Mouse (Mus musculus) Muller cell, postnatal 12 days (primary cell): ENCODE results near the gene Cog4.
A peak's percentile ranks its signal among the peaks of the same experiment; 100 is the strongest.
"Not testable (repeated sequence)": the region's sequence is repeated elsewhere in the genome, so short reads cannot be mapped to it uniquely, and the experiment has no call there.

Experiments used
- DNase-seq: peaks from one replicate; pipeline ENCODE4 v3.0.0-alpha.2; 2015; ENCODE audit errors: inconsistent ontology term

Cog4 gene

DNA sequence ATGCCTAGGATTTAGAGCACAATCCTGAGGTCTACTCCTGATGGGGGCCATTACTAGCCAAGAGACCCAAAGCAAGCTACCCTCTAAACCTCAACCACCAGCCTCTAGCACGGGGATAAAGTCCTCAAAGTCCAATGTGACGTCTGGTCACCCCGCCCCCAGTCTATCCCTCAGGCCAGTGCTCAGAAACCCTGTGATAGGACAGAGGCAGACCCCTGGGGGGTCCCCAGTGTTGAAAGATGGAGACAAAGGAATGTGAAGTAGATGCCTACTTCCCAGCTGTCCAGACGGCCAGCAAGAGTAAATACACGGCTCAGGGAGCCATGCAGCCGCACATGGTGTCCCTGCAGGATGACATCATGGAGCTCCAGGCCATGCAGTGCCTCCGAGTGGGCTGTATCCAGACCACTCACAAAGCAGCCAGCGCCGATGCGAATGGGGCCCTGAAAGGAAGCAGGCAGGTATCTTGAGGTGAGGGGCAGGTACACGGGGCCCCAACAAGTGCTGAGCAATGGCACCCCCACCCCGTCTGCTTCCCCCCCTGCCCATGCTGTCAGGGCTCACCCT, 43.6 kb downstream of the Cog4 start:
- no peak for DNase-seq

DNA sequence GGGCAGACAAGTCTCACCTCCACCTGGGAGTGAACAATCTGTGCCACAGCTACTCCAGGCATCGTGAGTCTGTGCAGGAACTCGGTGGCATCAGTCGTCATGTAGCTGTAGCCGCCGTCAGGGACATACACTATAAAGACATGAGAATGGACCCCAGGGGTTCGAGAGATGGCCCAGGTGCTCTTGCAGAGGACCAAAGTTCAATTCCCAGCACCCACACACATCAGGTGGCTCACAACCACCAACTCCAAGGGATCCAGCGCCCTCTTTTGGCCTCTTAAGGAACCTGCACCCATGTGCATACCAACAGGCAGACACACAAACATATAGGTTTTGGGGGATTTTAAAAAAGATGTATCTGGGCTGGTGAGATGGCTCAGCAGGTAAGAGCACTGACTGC, 45.6 kb downstream of the Cog4 start:
- no peak for DNase-seq

DNA sequence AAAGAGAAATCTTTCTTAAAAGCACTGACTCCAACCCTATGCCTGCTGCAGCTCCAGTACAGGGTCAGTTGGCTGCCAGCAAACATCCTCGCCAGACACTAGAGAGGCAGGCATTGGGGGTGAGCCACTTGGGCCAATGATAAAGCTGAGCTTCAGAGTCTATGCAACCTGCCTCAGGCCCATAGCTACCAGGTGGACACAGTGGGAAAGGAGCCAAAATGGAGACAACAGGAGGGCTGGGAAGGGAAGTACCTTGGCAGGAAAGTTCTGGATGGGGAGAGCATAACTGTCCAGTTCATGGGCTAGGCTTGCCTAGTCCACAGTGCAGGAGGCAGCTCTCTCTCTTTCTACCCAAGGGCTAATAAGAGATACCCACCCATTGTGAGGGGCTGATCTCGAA, 46.5 kb downstream of the Cog4 start:
- DNase-seq = no peak

DNA sequence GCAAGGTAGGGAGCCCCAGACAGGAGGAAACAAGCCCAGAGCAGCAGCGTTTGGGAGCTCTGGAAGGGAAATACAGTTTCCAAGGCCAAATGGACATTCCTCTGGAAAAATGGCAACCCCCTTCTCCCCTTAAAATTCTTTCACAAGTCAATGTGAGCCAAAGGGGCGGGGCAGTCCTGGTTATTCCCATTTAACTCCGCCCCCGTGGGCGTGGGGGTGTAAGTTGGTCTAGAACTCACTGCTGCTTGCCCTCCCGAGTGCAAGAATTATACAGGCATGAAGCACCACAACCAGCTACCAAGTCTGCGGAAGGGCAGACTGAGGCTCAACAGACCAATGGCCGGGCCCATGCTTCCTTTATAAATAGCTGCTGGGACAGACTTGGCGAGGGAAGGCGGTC, 48.5 kb downstream of the Cog4 start:
- DNase-seq = no peak

DNA sequence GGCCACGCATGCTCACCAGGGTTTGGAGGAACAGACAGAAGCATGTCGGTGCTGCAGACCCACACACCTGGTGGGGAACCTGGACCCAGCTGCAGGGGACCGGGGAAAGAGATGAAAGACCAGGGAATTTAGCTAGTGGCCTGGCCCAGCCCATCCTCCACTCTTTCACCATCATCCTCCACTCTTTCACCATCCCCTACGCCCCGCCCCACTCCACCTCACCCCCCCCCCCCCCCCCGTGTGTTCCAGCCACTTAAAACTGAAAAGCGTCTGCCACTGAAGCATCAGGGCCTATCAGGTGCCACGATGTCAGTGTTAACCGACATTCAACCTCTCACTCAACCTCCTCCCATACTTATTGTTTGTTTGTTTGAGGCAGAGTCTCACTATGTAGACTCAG, 48.9 kb downstream of the Cog4 start:
- no peak for DNase-seq

DNA sequence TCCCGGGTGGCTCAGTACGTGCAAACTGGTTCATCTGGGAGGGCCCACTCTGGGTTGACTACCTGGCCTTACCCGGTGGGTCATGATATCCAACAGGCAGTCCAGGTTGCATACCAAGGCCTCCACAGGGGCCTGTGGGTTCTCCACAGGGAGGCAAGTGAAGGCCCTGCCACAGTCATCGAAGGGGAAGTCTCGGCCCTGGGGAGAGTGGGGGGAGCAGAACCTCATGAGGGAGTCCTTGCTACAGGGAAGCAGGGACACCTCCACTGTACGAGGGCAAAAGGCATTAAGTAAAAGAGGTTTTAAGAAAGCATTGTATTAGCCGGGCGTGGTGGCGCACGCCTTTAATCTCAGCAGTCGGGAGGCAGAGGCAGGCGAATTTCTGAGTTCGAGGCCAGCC, 49.4 kb downstream of the Cog4 start:
- no peak for DNase-seq

DNA sequence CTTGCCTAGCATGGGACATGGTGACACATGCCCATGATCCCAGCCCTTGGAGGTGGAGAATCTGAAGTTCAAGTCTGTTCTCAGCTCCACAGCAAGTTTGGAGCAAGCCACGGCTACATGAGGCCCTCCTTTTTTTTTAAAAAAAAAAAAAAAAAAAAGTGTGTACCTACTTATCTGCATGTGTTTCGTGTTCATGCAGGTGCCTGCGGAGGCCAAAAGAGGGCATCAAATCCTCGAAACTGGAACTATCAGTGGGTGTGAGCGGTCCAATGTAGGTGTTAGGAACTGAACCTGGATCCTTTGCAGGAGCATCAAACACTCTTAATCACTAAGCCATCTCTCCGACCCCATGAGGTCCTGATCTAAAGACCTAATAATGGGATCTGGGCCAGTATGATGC, 51.1 kb downstream of the Cog4 start:
- DNase-seq = no peak

DNA sequence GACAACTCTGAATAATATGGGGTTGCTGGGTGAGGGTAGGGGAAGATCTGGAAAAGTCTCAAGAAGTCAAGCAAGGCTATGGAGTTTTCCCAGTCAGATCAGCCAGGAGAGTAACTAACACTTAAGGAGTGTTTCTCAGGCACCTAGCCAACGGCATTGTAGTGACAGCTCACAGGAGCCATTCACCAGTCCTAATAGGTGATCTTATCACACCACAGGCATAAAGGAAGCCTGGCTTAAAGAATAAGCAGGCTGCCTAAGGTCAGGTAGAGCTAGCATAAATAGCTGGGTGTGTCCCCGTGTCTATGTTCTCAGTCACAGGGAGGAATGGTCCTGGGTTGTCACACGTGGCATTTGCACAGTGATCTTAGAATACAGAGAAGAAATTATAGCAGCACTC, 54.7 kb downstream of the Cog4 start:
- no peak for DNase-seq

DNA sequence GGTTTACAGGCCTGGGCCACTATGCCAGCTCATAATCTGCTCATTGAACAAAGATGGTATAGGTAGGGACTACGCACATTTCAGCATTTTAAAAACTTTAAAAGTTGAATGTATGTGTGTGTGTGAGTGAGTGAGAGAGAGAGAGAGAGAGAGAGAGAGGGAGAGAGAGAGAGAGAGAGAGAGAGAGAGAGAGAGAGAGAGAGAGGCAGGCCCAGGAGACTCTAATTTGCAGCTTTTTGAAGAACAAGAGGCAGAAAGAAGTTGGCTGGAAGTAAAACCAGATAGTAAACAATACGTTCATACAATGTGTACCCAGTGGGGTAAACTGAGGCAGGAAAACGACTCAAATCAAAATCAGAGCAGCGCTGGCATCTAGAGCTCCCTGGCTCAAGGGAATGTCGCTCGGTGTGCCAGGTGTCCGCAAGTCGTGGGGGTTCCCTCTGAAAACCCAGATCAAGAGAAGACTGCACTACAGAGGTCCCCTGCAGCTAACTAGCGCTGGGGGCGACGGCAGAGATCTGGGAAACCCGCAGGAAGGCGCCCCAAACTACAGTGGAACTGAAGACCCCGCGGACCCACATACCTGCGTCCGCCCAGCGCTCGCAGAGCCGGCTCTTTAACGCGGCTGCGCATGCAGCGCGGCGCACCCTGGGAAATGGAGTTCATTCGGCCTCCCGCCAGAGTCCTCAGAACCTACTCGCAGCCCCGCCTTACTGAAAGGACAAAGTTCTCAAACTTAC, 55.6 kb downstream of the Cog4 start, which contains the start of gene Fuk:
Gene Fuk, minus strand, starts transcription at position 650 of the 740 bp plus-strand sequence.
- peak; percentile 76 for DNase-seq

DNA sequence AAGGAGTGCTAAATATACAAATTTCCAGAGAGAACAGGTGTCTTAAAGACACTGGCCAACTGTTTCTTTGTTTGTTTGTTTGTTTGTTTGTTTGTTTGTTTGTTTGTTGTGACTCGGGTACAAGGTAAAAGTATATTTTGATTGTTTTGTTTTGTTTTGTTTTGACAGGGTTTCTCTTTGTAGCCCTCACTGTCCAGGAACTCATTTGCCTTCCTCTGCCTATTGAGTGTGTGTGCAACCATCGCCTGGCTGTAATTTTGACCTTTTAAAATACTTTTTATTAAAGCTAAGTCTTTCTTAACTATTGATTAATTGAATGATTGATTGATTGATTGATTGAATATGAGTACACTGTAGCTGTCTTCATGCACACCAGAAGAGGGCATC, 56.2 kb downstream of the Cog4 start:
- no peak for DNase-seq

DNA sequence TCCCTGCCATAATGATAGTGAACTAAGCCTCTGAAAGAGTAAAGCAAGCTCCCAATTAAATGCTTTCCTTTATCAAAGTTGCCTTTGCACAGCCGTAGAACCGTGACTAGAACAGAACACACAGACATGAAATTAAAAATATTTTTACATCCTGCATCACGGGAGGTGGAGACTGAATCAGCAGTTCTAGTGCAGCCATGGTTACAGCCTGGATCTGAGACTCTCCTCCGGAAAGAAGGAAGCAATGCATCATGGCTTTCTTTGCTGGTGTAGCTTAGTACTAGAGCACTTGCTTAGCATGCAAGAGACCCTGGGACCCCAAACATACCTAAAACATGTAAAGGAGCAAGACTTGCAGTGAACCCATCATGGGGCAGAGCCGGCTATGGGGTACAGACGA, 59.0 kb downstream of the Cog4 start:
- DNase-seq = no peak

DNA sequence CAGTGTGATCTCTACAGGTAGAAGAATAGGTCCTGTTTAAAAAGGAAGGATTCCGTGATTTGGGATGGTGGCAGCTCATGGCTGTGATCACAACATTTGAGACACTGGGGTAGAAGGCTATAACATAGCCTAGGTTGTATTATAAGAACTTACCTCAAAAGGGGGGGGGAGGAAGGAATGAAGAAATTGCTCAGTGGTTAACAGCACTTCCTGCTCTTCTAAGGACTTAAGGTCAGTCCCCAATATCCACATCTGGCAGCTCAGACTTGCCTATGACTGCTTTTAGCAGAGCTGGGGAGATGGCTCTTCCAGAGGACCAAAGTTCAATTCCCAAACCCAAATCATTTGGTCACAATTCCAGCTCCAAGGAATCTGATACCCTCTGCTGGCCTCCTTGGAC, 60.3 kb downstream of the Cog4 start:
- no peak for DNase-seq

DNA sequence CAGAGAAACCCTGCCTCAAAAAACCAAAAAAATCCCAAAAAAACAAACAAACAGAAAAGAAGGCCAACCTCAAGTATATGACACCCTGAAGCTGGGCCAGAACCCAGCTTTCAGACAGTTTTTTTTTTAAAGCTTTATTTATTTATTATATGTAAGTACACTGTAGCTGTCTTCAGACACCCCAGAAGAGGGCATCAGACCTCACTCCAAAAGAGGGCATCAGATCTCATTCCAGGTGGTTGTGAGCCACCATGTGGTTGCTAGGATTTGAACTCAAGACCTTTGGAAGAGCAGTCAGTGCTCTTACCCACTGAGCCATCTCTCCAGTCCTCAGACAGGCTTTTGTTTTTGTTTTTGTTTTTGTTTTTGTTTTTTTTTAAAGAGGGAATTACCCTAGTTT, 63.5 kb downstream of the Cog4 start:
- DNase-seq = not testable (repeated sequence)

DNA sequence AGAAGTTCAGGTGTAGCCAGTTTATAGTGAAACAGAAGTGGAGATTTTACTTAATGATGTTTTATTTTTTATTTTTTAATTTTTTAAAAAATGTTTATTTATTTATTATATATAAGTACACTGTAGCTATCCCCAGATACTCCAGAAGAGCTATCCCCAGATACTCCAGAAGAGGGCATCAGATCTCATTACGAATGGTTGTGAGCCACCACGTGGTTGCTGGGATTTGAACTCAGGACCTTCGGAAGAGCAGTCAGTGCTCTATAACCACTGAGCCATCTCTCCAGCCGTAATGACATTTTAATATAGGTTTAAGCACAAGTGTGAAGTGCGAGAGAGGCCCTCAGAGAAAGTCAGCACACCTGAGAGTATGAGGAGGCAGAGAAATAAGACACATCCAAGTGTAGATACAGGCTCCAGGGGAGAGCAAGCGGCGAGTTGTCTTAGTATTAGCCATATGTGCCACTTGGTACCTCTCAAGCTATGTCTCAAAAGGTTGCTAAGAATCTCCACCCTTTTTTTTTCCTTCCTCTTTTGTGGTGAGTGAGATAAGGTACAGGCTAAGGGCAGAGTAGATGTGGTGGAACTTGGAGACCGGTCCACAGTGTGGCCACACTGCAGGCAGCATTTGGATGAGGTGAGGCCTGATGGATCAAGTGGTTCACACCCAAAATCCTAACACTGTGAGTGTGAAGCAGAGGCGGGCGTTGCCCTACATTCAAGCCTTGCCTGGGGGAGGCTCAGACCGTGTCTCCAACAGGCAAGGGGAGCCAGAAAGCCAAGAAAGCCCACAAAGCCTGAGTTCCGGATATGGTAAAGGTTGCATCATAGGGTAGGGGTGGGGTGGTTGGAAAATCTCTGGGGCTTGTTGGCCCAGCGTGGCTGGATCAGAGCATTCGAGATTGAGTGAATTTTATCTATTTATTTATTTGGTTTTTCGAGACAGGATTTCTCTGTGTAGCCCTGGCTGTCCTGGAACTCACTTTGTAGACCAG, 65.5 kb downstream of the Cog4 start:
- no peak for DNase-seq

DNA sequence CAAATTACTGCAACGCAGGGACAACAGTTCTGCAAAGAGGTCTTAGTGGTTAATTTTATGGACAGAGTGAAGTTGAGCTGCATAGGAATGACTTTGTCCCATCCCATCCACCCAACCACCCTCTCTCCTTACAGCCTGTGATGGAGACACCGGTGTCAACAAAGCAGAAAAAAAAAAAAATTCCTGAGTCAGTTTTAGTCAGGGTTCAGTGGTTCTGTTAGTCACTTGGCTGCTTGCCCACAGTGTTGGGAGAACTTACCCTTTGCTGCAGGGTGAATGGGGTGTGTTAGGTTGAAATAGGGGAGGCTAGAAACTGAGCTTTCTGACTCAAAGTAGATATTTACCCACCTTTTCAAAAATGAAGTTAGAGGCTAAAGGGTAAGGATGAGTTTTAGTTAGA, 71.0 kb downstream of the Cog4 start:
- DNase-seq = peak; percentile 82

DNA sequence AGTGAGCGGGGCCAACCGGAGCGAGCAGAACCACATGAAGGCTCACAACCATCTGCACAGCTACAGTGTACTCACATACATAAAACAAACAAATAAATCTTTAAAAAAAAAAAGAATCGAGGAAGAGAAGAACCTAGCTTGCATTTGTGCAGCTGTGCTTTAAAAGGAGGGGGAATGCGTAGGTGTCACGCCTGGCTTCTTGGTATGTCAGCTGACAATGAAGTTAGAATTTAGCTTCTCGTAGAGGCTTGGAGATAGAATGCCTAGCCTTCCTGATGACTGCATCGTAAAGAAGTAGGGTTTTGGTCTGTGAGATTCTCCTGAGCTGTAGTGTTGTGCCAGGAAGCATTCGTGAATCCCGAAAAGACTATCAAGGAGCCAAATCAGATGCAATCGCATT, 71.6 kb downstream of the Cog4 start:
- no peak for DNase-seq

DNA sequence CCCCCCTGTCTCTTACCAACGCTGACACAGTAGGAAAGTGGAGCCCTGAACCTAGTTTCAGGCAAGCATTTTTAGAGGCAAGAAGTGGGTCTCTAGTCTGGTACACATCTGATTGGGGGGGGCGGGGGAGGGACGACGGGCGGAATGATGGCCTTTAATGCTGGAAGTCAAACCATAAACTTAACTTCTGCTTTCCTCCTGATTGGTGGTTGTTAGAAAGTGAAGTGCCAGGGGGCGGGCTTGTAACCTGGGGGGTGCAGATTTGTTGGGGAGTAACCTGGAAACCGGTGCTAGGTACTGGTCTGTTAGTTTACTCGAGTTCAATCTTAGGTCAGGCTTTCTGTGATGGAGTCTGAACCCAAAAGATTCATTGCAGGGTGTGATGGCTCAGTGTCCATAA, 72.1 kb downstream of the Cog4 start:
- DNase-seq = no peak

DNA sequence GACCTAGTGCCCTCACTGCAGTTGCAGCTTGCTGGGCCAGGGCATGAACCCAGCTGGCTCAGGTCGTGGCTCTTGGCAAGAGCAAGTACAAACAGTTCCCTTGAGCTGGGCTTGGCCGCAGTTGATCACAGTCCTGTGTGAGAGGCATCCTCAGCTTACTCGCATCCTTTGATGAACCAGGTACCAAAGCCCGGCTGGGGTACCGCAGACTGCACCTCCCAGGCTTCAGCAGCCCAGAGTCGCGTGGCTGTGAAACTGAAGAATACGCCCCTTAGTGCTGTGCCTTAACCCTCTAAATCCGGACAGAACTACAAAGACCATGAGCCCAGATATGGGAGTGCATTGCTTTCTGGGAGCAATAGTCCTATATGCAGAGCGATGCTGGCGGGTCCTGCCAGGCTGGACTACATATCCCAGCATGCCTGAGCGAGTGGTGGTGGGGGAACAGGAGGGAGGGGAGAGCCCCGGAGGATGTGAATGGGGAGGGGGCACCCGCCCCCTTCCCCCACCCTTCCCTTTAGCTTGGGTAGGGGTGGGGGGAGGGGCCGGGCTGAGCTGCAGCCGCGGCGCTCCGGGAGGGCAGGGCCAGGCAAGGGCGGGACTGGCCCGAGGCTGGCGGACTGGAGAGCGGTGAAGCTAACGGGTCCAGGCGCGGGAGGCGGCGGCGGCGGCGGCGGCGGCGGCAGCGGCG, 73.1 kb downstream of the Cog4 start, which contains the start of gene St3gal2:
Gene St3gal2, plus strand, starts transcription at position 582 of the 691 bp plus-strand sequence.
- DNase-seq = peak; percentile 94

DNA sequence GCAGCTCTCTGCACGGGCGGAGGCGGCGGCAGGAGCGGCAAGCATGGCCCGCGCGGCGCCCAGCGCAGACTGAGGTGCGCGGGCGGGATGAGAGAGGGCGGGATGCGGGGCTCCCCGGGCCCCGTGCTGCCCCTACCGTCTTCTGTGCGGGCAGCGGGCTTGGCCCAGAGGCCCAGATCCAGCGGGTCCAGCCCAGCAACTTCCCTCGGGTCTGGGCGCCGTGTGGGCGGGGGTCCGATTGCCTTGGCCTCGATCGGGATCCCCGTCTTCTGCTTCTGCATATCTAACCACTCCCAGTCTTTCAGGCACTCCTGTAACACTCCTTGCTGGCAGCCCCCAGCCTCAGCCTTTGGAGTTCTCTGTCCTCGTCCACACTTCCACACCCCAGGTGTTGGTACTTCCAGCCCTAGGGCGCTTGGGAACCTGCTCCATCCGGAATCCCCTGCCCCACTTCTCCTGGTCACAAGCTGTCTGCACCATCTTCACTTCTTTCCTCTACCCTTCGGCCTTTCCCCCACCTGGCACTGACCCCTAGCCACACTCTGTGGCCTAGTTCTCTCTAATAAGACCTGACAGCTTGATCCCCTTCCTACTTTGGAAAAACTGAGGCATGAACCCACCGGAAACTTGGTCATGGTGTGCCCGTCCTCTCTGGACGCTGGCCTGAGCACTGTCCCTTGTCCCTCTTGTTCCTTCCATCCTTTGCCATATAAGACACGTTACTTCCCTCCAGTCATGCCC, 73.8 kb downstream of the Cog4 start:
- peak; percentile 32 for DNase-seq

DNA sequence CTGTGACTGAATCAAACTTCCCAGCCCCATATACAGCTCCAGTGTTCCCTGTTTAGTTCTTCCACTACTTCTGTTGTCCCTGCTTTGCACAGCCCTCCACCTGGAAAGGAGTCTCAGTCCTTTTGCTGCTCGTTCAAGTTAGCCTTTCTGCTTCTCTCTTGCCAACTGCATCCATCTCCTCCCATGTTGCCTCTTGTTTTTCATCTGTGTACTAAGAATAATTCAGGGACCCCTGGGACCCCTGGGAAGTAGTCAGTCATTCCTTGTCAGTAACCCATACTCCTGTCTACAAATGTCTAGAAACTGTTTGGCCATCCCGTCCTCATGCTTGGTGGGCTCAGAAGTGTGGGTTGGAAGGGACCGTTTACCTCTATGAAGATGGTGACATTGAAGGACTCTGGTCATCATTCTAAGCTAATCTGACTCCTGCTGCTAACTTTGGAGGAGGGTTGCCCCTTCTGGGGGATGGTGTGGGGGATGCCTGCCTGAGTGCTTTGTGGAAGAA, 74.4 kb downstream of the Cog4 start:
- DNase-seq = no peak
